Mouse (Mus musculus): ENCODE results near the gene Slc22a18.

GRCm38 (mm10) chr7:143428814-143429499 lies 44.6 kb upstream of the Slc22a18 start:
- no peak for TF ChIP-seq EP300 (IDR thresholded peaks at IDR 0.05; ENCODE audit: low read depth)
- no peak for TF ChIP-seq CTCF (IDR thresholded peaks at IDR 0.05; ENCODE audit: low read depth)
